Mouse (Mus musculus): ENCODE measurements around the gene Hoxb2.

DNA sequence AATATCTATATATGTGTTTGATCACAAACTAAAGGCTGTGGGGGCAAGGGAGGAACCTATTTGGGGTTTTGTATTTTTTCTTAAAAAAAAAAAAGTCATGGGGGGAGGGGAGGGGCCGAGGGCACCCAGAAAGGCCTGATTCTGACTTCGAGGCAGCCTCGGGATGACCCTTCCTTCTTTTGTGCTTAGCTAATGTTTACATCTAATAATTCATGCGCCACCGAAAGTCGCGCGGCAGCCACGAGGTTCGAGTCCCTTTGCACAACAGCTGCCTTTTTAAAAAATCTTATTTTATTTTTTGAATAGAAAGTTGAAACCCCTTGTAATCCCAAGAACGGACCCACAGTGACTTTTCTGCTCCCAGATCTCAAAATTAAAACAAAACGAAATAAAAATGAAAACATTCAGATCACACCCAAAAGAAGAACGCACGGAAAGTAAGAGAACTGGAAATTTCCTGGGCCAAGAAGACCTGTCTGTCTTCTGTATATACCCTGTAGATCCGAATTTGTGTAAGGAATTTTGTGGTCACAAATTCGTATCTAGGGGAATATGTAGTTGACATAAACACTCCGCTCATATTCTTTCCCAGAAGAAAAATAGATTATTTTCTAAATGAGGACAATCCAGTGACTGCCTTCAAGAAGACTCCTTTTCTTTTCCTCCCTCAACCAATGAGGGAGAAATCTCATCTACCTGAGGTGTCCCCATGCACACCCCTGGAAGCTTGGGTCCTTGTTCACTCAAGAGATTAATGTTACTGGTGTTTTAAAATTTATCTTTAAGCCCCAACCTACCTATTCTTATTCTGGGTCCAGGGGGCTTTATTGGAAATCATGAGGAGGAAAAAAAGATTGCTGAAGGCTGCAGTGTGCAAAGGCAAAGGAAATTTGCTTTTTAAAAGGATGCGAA lies 33.4 kb upstream of the Hoxb2 start:
- TF ChIP-seq CTCF (conservative IDR thresholded peaks at IDR 0.05; ENCODE audit: low read length), result no peak
- no peak for TF ChIP-seq NANOG (IDR thresholded peaks at IDR 0.05; ENCODE audit: borderline replicate concordance, low read length)
- TF ChIP-seq POU5F1 (IDR thresholded peaks at IDR 0.05; ENCODE audit: borderline replicate concordance, low read length), result no peak
